Mouse (Mus musculus): ENCODE results near the gene Timd2.

DNA sequence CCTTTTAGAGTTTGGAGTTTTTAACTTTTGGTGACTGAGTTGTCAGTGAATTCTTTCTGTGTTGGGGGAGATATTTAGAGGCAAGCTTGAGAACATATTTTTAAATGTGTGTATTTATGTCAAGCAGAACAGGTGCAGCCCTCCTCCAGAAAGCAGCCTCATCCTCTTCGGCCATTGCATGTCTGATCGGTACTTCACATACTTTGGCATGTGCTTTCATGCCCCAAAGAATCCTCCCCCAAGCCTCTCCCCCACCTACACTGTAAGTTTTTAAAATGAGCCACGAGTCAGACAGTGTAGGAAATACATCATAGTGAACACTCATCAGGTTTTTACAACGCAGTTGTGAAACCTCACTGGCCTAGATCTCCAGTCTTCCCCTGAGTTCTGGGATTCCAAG is 34.0 kb upstream of the Timd2 start:
- no peak for TF ChIP-seq CTCF (IDR thresholded peaks at IDR 0.05; ENCODE audit: low read depth)
- TF ChIP-seq EP300 (IDR thresholded peaks at IDR 0.05; ENCODE audit: low read depth): no peak

All from liver, embryonic 14.5 days (tissue).